Mouse (Mus musculus): ENCODE measurements at regions not wholly inside any gene's neighbourhood (a gene's known extent, or its start where the extent isn't known, plus 50 kb on each side); places are given as distances from the start of the nearest gene placed in this dataset.

DNA sequence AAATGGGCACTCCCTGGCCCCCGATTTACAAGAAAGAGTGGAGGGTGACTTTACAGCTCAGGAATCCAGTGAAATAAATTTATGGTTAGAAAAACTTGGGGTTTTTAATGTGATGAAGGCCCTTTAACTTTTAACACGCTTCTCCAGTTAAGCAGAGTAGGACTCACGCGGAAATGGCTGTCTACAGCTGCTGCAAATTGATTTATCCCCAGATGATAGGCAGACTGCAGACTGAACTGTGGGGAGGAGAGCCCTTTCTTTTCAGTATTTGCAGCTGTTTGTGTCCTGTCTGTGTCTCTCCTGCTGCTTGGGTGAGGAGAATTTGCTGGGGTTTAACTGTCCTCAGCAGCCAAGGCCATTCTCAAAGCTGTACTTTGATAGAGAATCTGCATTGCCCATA lies 132.0 kb upstream of the Mki67 start:
- TF ChIP-seq POLR2AphosphoS5 (IDR thresholded peaks at IDR 0.05; ENCODE audit: borderline replicate concordance, low read depth, low read length) = no peak
- Histone ChIP-seq H3K79me2 (ENCODE audit: control insufficient read depth, insufficient read depth, low read length, poor library complexity) (no peaks in the 10 kb centered on the region), H3K9ac (ENCODE audit: control insufficient read depth, low read depth, low read length, poor library complexity, severe bottlenecking) (no peak overlapping the region), H3K4me3 (ENCODE audit: control insufficient read depth in 1 of 2, insufficient read depth in 1 of 2, low read depth in 2 of 2, low read length in 2 of 2) (no peak overlapping the region), H3K27me3 (ENCODE audit: control insufficient read depth in 1 of 2, insufficient read depth in 2 of 2, low read length in 2 of 2) (no peaks in the 10 kb centered on the region), H3K4me1 (ENCODE audit: control insufficient read depth in 1 of 2, insufficient read depth in 2 of 2, low read length in 2 of 2) (no peaks in the 10 kb centered on the region), H3K9me3 (replicated peaks; ENCODE audit: insufficient read depth, low read length) (no peaks in the 10 kb centered on the region), H3K36me3 (ENCODE audit: control insufficient read depth in 1 of 2, insufficient read depth in 2 of 2, low read length in 2 of 2) (no peaks in the 10 kb centered on the region), H3K27ac (ENCODE audit: control insufficient read depth, low read depth, low read length) (no peak overlapping the region)
- no peak for DNase-seq (ENCODE audit: low read depth, low spot score)

DNA sequence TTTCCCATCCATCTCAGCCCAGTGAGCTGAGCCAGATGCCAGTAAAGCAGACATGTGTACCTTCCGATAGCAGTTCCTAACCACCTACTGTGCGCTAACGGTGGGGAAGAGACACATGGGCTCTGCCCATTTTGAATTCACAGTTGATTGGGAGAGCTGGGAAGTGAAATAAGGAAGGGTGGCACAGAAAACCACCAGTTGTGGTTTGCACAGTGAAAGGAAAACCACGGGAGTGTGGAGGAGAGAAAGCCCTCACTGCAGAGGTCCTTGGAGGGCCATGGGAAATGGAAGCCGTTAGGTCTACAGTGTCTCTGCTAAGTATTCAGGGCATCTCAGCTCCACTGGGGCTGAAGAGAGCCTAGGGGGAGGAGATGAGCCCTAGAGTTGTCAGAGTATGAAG lies 132.7 kb upstream of the Mki67 start:
- no peak overlapping the region for H3K4me3 ChIP-seq (ENCODE audit: control insufficient read depth in 1 of 2, insufficient read depth in 1 of 2, low read depth in 2 of 2, low read length in 2 of 2)
- no peak overlapping the region for H3K27ac ChIP-seq (ENCODE audit: control insufficient read depth, low read depth, low read length)
- H3K4me1 ChIP-seq (ENCODE audit: control insufficient read depth in 1 of 2, insufficient read depth in 2 of 2, low read length in 2 of 2) = no peaks in the 10 kb centered on the region
- H3K79me2 ChIP-seq (ENCODE audit: control insufficient read depth, insufficient read depth, low read length, poor library complexity) = no peaks in the 10 kb centered on the region
- no peak overlapping the region for H3K9ac ChIP-seq (ENCODE audit: control insufficient read depth, low read depth, low read length, poor library complexity, severe bottlenecking)
- no peaks in the 10 kb centered on the region for H3K27me3 ChIP-seq (ENCODE audit: control insufficient read depth in 1 of 2, insufficient read depth in 2 of 2, low read length in 2 of 2)
- DNase-seq (ENCODE audit: low read depth, low spot score) = no peak
- no peak for TF ChIP-seq TBP (IDR thresholded peaks at IDR 0.05; ENCODE audit: low read depth, low read length)
- TF ChIP-seq SIN3A (IDR thresholded peaks at IDR 0.05; ENCODE audit: low read length) = no peak
- TF ChIP-seq ZC3H11A (IDR thresholded peaks at IDR 0.05; ENCODE audit: low read depth, low read length) = no peak
- TF ChIP-seq MAX (IDR thresholded peaks at IDR 0.05; ENCODE audit: low read length) = no peak
- H3K36me3 ChIP-seq (ENCODE audit: control insufficient read depth in 1 of 2, insufficient read depth in 2 of 2, low read length in 2 of 2) = no peaks in the 10 kb centered on the region
- no peaks in the 10 kb centered on the region for H3K9me3 ChIP-seq (replicated peaks; ENCODE audit: insufficient read depth, low read length)

- Histone ChIP-seq H3K4me3 (ENCODE audit: control insufficient read depth in 1 of 2, insufficient read depth in 1 of 2, low read depth in 2 of 2, low read length in 2 of 2) (no peak overlapping the region), H3K9ac (ENCODE audit: control insufficient read depth, low read depth, low read length, poor library complexity, severe bottlenecking) (no peak overlapping the region), H3K36me3 (ENCODE audit: control insufficient read depth in 1 of 2, insufficient read depth in 2 of 2, low read length in 2 of 2) (no peaks in the 10 kb centered on the region), H3K27ac (ENCODE audit: control insufficient read depth, low read depth, low read length) (no peak overlapping the region), H3K4me1 (ENCODE audit: control insufficient read depth in 1 of 2, insufficient read depth in 2 of 2, low read length in 2 of 2) (no peaks in the 10 kb centered on the region), H3K27me3 (ENCODE audit: control insufficient read depth in 1 of 2, insufficient read depth in 2 of 2, low read length in 2 of 2) (no peaks in the 10 kb centered on the region), H3K79me2 (ENCODE audit: control insufficient read depth, insufficient read depth, low read length, poor library complexity) (no peaks in the 10 kb centered on the region), H3K9me3 (replicated peaks; ENCODE audit: insufficient read depth, low read length) (no peaks in the 10 kb centered on the region)
- TF ChIP-seq CHD2 (IDR thresholded peaks at IDR 0.05; ENCODE audit: low read length) = no peak
- no peak for TF ChIP-seq JUND (IDR thresholded peaks at IDR 0.05; ENCODE audit: low read depth, low read length)
- TF ChIP-seq ETS1 (IDR thresholded peaks at IDR 0.05; ENCODE audit: low read depth, low read length) = no peak
- no peak for TF ChIP-seq CTCF (IDR thresholded peaks at IDR 0.05 in 2 of 3, conservative IDR thresholded peaks at IDR 0.05 in 1 of 3; ENCODE audit: control insufficient read depth in 1 of 3, insufficient read depth in 1 of 3, low read depth in 2 of 3, low read length in 3 of 3, poor library complexity in 1 of 3, severe bottlenecking in 1 of 3)
- TF ChIP-seq POLR2AphosphoS5 (IDR thresholded peaks at IDR 0.05; ENCODE audit: borderline replicate concordance, low read depth, low read length) = no peak
- TF ChIP-seq MYC (IDR thresholded peaks at IDR 0.05; ENCODE audit: low read depth, low read length) = no peak
- no peak for TF ChIP-seq BHLHE40 (IDR thresholded peaks at IDR 0.05; ENCODE audit: borderline replicate concordance, low read depth, low read length)
- no peak for TF ChIP-seq KAT2A (conservative IDR thresholded peaks at IDR 0.05; ENCODE audit: low read depth, low read length)
- TF ChIP-seq MYB (IDR thresholded peaks at IDR 0.05; ENCODE audit: low read depth, low read length) = no peak
- TF ChIP-seq TBP (IDR thresholded peaks at IDR 0.05; ENCODE audit: low read depth, low read length) = no peak
- no peak for TF ChIP-seq RCOR1 (IDR thresholded peaks at IDR 0.05; ENCODE audit: low read depth, low read length)
- no peak for TF ChIP-seq TCF12 (IDR thresholded peaks at IDR 0.05; ENCODE audit: low read depth, low read length)
- no peak for TF ChIP-seq ZC3H11A (IDR thresholded peaks at IDR 0.05; ENCODE audit: low read depth, low read length)
- no peak for TF ChIP-seq MAX (IDR thresholded peaks at IDR 0.05; ENCODE audit: low read length)
- no peak for TF ChIP-seq ZNF384 (IDR thresholded peaks at IDR 0.05; ENCODE audit: low read depth, low read length)
- TF ChIP-seq POLR2A (IDR thresholded peaks at IDR 0.05; ENCODE audit: control insufficient read depth in 1 of 2, insufficient read depth in 1 of 2, low read depth in 1 of 2, low read length in 2 of 2, poor library complexity in 1 of 2) = no peak
- DNase-seq (ENCODE audit: low read depth, low spot score) = no peak
Measured at GRCm38 (mm10) chr7:135853127-135853813, 137.1 kb upstream of the Mki67 start.

All from MEL (cell line).